Mouse (Mus musculus): Measurements from ENCODE around the gene 4921507P07Rik.
A peak's percentile ranks its signal among the peaks of the same experiment; 100 is the strongest.
"Not testable (repeated sequence)": the region's sequence is repeated elsewhere in the genome, so short reads cannot be mapped to it uniquely, and the experiment has no call there.

4921507P07Rik gene

GRCm38 (mm10) chr6:50596301-50597211, at the start of gene 4921507P07Rik:
Gene 4921507P07Rik (minus strand): TSS chr6:50596632.
- DNase-seq (ENCODE audit: low spot score in 2 of 2): peak; percentile 89 to 94

- no peak for DNase-seq (ENCODE audit: low spot score in 2 of 2)
Measured at GRCm38 (mm10) chr6:50644701-50645100, 48.3 kb upstream of the 4921507P07Rik start.

GRCm38 (mm10) chr6:50641898-50642297, 45.5 kb upstream of the 4921507P07Rik start:
- DNase-seq (ENCODE audit: low spot score in 2 of 2): no peak

DNA sequence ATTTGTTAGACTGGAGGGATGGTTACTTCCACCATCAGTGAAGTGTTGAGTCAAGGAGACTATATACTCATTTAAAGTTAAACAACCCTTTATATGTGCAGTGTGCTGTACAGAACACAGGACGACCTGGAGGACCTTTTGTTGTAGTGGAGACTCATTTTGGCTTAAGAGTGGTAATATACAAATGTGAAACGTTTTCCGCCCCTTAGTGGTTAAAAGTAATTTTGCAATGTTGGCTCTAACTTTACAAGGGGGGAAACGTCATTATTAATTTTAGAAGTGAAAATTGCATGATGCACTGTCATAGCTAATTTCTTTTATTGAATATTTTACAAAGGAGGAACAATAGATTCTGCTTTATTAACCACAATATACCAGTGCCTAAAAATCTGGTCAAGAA, 43.9 kb upstream of the 4921507P07Rik start:
- DNase-seq (ENCODE audit: low spot score in 2 of 2): no peak

DNA sequence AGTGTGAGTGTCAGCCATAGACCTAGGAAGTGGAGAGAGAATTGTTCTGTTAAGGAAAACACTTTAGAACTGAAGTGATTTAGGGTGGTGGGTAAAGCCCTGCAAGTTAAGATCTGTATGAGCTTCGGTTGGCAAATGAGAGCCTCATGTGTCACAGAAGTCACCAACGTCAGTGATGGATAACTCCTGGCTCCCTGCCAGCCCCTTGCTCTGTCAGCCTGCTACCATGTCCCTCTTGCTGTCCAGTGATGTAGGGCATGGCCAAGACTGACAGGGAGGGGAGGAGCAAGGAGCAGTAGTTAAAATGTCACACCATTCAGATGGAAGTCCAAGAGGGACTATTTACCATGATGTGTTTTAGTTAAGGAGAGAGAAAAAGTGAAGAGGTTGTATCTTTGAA, 43.2 kb upstream of the 4921507P07Rik start:
- DNase-seq (ENCODE audit: low spot score in 2 of 2): no peak

- DNase-seq (ENCODE audit: low spot score in 2 of 2): not testable (repeated sequence)
Measured at GRCm38 (mm10) chr6:50626170-50626569, 29.7 kb upstream of the 4921507P07Rik start.

DNA sequence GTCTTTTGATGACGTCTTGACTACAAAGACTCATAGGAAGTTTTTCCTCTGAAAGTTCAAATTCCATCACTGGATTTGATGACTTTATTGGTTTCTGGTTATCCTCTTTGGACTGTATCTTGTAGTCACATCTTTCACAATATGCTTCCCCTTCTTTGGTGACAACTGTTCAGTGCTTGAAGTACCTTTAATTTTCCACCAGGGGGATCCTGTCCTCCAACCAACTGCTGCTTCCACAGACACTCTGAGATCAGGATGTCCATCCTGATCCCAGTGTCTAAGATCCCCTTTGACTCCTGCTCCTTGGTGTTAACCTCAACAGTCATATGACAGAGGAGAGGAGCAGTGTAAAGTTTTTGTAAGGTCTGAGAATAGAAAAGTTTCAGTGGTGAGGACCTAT, 21.8 kb upstream of the 4921507P07Rik start:
- not testable (repeated sequence) for DNase-seq (ENCODE audit: low spot score in 2 of 2)

DNA sequence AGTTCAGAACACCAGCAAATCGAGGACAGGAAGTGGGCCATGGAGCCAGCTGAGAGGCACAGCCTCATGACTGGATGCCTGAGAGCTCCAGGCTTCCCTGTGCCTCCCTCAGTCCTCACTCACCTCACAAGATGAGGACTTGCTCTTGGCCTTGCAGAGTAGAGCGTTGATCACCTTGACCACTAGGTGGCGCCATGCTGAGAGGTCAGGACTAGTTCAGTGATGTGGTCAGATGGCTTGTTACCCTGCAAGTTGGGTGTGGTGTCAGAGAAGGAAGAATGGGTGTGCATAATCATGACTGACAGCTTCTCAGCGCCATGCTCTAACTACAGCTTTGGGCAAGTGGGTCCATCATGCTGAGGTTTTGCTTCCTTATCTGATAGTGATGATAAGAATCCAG, 5.2 kb upstream of the 4921507P07Rik start:
- no peak for DNase-seq (ENCODE audit: low spot score in 2 of 2)

DNA sequence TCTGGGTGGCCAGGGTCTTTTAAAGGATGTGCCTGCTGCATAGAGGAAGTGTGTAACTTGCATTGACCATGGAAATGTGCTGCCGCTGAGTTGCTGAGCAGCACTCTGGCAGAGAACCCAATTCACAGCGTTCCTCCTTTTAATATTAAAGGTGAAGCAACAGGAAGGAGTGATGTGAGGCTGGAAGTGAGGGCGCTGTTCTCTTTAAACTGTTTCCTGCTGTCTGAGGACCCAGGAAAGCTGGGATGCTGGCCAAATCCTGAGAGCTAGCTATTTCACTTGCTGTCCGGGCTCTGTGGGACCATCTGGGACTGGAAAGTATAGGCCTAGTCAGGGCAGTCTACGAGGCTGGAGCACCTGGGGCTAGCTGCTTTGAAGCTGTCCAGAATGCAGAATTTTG, 2.1 kb upstream of the 4921507P07Rik start:
- peak in 1 of 2 experiments; percentile 35 for DNase-seq (ENCODE audit: low spot score in 2 of 2)

- no peak for DNase-seq (ENCODE audit: low spot score in 2 of 2)
Measured at GRCm38 (mm10) chr6:50594372-50594771, 2.1 kb downstream of the 4921507P07Rik start.

GRCm38 (mm10) chr6:50593334-50593845, 3.0 kb downstream of the 4921507P07Rik start:
- DNase-seq (ENCODE audit: low spot score in 2 of 2): no peak

DNA sequence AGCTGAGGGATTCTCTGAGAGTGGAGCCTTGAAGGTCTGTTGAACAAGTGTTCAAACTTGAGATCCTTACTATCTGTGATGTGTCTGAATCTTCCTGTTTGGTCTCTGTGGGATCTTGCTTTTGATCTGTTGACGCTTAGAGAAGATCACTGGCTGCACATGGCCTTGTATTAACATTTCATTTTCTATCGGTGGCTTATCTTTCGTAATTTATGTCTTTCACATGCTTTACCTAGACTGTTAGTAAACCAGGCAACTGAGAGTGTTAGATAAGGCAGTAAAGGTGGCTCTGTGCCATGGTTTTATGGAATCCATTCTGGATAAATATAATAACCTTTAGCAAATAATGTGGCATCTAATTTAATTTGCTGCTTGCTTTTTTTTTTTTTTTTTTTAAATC, 6.2 kb downstream of the 4921507P07Rik start:
- DNase-seq (ENCODE audit: low spot score in 2 of 2): no peak

GRCm38 (mm10) chr6:50588251-50588650, 8.2 kb downstream of the 4921507P07Rik start:
- peak in 1 of 2 experiments; percentile 64 for DNase-seq (ENCODE audit: low spot score in 2 of 2)

DNA sequence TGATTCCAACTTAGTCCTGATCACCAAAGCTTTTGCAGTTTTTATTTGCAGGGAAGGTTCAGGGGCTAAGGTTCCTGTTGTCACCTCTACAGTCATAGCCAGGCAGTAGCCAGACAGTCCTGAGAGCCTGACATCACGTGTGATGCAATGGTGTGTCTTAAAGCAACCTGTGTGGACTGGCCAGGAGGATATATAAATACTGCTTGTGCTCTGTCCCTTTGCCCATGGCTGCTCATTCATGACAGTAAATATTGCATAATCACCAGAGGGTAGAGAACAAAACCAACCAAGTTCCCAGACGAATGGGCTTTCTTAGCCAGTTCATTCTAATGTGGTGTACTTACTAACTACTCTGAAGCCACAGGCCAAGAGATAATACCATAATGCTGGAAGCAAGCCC, 9.0 kb downstream of the 4921507P07Rik start:
- DNase-seq (ENCODE audit: low spot score in 2 of 2): no peak

- no peak for DNase-seq (ENCODE audit: low spot score in 2 of 2)
Measured at GRCm38 (mm10) chr6:50586316-50586715, 10.1 kb downstream of the 4921507P07Rik start.

DNA sequence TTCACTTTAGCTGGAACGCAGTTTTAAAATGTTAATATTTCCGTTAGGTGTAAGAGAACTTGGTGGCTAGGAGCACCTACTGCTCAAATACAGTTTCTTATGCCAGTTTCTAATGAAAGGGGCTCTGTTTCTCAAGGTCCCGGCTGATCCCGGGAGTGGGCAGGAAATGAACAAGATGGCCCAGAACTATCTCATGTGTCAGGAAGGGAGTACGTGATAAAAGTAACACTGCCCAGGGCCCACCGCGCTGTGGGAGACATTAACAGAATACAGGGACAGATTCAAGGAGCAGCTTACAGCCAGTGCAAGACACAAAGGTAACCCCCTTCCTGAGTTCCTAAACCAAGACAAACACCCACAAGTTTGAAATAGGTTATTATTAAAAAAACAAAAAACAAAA, 10.7 kb downstream of the 4921507P07Rik start:
- DNase-seq (ENCODE audit: low spot score in 2 of 2): no peak

- DNase-seq (ENCODE audit: low spot score in 2 of 2): peak in 1 of 2 experiments; percentile 17
Measured at GRCm38 (mm10) chr6:50571661-50572060, 24.8 kb downstream of the 4921507P07Rik start.

DNA sequence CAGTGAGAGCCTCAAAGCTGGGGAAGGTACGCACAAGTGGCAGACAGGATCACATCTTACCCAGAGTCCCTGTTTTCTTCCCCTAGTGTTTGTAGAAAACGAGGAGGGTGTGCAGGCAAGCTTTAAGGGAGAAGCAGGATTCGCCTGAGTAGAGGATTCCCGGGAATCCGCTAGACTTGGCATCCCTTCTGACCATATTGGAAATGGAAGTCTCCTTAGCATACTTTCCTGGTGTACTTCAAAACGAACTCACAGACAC, 29.5 kb downstream of the 4921507P07Rik start:
- DNase-seq (ENCODE audit: low spot score in 2 of 2): no peak

DNA sequence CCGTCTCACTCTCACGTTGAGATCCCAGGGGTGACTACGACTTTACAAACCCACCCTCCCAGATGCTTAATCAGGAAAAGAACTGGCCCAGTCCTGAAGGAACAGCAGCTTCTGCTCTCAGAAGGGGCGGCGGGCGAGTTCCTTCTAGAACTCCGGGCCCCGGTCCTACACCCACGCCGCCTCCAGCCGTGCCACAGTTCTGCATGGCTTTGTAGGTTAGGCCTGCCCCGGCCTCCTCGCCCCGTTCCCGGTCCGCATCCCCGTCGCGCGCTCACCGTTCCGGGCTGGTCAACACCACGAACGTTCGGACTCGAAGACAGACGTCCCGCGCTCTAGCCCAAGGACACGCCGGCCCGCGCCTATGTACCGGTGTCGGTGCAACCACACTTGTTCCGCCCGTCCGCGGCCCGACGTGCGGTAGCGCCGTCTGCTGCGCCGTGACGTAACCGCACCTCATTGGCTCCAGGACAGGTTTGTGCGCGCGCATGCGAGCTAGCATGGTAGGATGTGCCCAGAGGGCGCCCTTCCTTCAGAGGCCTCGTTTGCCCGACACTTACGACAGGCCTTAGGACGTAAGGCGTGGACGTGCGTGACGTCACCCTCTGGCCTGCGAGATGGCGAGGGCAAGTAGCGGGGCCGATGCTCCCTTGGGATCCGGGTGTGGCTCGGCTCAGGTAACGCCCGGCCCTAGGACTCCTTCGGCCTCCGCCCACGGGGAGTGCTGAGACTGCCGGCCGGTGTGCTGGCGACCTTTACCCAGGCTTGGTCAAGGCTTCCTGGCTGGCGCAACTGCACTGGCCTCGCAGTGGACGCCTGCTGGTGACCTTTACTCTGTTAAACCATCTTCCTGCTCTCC, 30.1 kb downstream of the 4921507P07Rik start, which contains the start of gene Cycs:
Gene Cycs, minus strand, starts transcription at position 398 of the 856 bp plus-strand sequence.
- peak; percentile 98 to 99 for DNase-seq (ENCODE audit: low spot score in 2 of 2)

GRCm38 (mm10) chr6:50563651-50564050, 32.8 kb downstream of the 4921507P07Rik start:
- no peak for DNase-seq (ENCODE audit: low spot score in 2 of 2)

GRCm38 (mm10) chr6:50562421-50562820, 34.0 kb downstream of the 4921507P07Rik start:
- DNase-seq (ENCODE audit: low spot score in 2 of 2): no peak

GRCm38 (mm10) chr6:50560776-50561175, 35.7 kb downstream of the 4921507P07Rik start:
- DNase-seq (ENCODE audit: low spot score in 2 of 2): no peak

Data from cerebellum, postnatal 4 days (tissue).